Mouse (Mus musculus) neural tube, embryonic 10.5 days (tissue): ENCODE data around the gene Rnf220.

ENCODE experiments used
- DNase-seq: peaks from one replicate; pipeline ENCODE4 v3.0.0-alpha.2; 2017; ENCODE audit warnings: low spot score; ENCODE audit errors: extremely low spot score

Gene Rnf220

DNA sequence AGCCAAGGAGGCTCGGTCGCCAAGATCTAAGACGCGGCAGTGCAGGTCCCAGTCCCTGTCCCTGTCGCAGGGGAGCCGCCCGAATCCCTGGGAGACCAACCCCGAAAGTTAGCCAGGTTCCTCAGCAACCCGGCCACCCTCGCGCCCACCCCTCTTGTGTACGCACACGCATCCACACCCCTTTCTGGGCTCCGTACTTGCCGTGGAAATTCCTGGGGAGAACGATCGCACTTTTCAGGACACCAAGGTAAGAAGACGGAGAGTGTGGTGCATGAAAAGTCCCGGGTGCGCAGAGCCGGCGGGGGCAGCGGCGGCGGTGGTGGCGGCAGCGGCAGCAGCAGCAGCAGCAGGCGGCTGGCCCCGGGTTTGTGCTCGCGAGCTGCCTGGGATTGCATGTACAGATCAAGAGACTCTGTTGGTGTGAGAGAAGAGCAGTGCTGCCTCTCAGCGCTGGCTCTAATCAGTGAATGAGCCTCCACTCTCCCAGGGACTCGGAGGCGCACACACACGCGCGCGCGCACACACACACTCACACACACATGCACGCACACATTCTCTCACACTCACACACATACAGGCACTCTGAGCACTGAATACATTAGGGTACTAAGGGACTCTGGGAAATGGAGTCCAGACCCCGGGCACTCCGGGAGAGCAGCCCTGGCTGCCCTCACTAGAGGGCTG lies at the start of gene Rnf220:
Rnf220 (minus strand) TSS at position 571 of the 684 bp plus-strand sequence.
- DNase-seq: peak; percentile 87

GRCm38 (mm10) chr4:117546616-117547015 lies 49.8 kb upstream of the Rnf220 start:
- DNase-seq: no peak

DNA sequence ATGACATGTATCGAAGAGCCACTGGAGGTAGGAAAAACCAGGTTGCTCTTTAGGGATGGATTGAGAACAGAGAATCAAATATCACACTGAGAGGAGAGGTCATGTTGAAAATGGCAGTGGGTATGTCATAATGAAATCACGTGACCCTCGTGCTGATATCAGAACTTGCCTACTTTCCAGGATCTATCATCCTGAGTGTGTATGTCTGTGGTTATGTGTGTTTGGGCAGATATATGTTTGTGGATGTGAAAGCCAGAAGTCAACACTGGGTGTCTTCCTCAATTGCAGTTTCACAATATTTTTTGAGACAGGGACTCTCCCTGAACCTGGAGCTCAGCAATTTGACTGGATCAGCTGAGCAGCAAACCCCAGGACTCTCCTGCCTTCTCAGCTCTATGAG lies 48.6 kb upstream of the Rnf220 start:
- DNase-seq: no peak

- no peak for DNase-seq
Observed at GRCm38 (mm10) chr4:117540571-117540970, 43.7 kb upstream of the Rnf220 start.

DNA sequence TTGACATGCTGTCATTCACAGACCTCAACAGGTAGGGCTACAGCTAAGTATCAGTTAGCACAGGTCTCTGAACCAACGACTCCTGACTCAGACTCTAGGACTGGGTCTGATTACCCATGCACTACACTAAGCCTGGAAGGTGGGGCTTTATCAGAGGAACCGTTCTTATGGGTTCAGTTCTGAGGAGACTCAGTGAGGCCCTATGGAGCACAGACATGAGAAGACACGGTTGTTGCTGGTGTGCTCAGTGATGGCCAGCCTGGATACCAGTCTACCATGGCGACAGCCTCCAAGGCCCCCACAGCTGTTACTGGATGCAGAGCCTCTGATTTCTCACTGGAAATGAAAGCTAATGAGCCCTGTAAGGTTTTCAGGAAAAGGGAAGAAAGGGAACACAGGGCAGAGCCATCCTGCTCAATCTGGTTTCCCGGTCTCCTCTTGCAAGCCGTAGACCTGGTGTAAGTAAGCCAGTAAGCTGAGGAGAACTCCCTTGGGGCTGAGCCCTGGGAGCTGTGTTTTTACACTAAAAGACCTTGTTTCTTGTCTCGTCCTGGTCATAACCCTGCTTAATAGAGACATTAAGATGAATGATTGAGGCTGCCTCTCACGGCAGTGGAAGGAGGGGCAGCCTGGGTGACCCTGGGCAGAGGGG lies 42.6 kb upstream of the Rnf220 start:
- no peak for DNase-seq

- no peak for DNase-seq
Observed at GRCm38 (mm10) chr4:117537002-117537401, 40.1 kb upstream of the Rnf220 start.

DNA sequence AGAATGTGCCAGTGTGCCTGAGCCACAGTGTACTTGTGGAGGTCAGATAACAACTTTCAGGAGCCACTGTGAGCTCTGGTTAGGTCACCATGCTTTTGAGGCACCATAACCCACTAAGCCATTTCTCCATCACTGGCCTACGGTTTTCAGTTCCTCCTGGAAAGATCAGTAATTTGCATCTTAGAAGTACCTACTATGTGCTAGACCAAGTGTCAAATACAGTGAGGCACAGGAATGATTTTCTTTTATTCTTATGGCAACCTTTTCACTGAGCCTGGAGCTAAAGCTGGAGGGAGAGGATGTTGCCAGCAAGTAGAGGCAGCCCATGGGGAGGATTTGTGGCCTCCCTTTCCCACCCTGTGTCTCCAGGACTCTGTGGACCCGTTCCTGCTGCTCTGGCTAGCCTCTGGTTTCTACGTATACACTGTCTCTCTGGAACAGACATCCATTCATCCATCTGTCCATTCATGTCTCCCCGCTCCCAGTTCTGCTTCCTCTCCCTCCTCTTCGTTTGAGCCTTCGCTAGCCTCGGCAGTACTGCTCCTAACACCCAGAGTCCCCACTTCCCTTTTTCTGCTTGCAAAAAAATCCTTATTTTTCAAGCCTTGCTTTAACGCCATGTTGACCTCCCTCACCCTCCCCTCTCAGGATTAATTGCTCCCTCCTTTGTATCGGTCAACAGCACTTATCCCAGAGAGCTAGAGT lies 38.8 kb upstream of the Rnf220 start:
- no peak for DNase-seq

DNA sequence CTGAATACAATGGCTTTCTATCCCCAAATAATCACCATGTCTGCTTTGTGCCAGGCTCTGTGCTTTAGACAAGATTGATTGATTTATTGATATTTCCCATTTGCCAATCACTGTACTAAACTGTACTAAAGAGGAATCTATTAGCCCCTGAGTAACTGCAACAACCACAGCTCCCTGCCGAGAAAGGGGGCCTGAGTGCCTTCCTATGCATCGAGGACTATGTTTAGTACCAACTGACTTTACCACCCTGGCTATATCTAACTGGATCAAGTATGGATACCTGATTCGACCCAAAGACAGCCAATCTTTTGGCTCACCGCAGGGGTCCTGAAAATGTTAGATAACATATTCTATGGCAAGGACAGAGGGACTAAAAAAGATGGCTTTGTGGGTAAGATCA lies 33.0 kb upstream of the Rnf220 start:
- DNase-seq: no peak

GRCm38 (mm10) chr4:117527952-117528351 lies 31.1 kb upstream of the Rnf220 start:
- DNase-seq: peak; percentile 58

DNA sequence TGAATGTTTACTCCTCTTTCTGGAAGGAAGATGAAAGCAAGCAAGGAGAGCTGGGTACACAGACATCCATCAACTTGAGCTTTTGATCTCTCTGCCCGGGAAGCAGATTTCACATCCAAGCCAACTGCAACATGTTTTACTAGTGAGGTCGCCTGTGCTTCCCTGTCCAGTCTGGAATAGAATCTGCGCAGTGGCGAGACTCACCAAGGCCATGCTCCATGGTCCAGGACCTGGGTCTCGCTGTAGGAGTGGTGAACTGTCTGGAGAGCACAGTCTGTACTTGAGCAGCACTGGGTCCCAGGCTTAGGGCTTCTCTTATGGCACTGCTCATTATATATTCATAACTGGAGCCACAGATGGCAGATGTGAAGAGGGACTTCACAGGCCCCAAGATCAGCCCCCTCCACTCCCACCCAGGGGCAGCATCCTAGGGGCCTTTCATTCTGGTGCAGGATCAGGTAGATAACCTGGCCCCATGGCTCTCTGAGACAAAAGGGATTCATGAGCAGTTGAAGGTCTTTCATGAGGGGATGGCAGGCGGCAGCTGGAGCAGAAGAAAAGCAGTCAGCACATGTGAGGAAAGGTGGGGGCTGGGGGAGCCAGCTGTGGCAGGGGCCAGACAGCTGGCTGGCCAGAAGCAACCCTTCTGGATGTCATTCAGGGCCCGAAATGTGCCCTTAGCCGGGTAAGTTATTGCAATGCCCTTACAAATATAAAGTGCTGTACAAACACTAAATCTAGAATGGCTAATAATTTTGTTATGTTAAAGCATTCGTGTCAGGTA lies 30.5 kb upstream of the Rnf220 start:
- DNase-seq: peak; percentile 34

GRCm38 (mm10) chr4:117525990-117526389 lies 29.1 kb upstream of the Rnf220 start:
- no peak for DNase-seq

DNA sequence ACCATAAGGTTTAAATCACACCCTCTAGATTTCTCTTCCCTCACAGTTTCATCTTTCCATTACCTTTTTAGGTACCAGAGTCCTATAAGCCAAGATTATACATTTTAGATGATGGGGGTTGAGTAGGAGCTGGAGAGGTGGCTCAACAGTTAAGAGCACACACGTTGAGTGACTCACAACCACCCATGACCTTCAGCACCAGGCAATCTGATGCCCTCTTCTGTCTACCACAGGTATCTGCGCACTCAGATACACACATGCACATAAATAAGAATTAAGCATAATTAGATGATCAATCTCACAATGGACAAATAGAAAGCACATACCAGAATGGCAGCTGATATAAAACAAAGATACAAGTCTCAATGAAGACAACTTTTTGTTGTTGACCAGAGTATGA lies 24.5 kb upstream of the Rnf220 start:
- DNase-seq: no peak

DNA sequence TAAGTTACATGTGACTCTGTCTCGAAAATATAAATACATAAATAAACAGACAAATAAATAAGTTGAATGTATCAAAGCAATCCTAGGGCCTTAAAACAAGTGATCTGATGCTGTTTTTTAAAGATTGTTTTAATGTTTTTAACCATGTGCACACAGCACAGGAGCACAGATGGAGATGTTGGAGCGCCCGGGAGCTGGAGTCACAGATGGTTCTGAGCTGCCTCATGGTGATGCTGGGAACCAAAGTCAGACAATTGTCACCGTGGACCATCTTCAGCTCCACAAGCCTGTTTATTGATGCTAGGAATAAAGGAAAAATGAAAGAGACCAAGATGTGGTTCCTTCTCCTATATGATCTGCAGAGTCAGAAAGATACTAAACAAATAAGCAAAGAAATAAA lies 21.4 kb upstream of the Rnf220 start:
- no peak for DNase-seq

DNA sequence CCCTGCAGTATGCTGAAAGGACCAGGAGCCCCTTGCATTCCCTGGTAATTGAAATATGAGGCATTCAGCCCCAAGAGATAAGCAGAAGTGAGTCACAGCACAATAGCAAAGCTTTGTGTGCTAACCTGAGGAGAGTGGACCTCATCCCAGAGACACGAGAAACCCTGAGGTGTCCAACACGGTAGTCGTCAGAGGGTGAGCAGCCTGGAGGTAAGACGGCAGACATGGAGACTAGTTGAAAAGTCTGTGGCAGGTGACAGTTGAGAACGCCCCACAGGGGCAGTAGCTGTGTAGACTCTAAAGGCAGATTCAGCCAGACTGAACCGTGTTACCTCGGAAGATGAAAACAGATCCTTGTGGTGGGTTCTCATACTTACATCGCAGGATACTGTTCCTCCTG lies 2.2 kb upstream of the Rnf220 start:
- no peak for DNase-seq

GRCm38 (mm10) chr4:117495869-117496401 lies 917 bp downstream of the Rnf220 start:
- DNase-seq: peak; percentile 69

GRCm38 (mm10) chr4:117494911-117495501 lies 1.8 kb downstream of the Rnf220 start:
- DNase-seq: peak; percentile 79

- peak; percentile 70 for DNase-seq
Observed at GRCm38 (mm10) chr4:117493905-117494851, 2.7 kb downstream of the Rnf220 start.

- peak; percentile 63 for DNase-seq
Observed at GRCm38 (mm10) chr4:117493161-117493568, 3.7 kb downstream of the Rnf220 start.

- DNase-seq: no peak
Observed at GRCm38 (mm10) chr4:117491840-117492239, 5.0 kb downstream of the Rnf220 start.

GRCm38 (mm10) chr4:117489975-117490374 lies 6.9 kb downstream of the Rnf220 start:
- DNase-seq: no peak
